Mouse (Mus musculus): ENCODE results near the gene Nmnat2. TPM values are rescaled to one million over a fixed set of nuclear protein-coding genes. Genes with fewer than 3 reads are reported as not detected.

The Nmnat2 gene
- polyA plus RNA-seq, 1 experiment from 2014 or later = 11.7 TPM

- no peak for DNase-seq (ENCODE audit: low spot score)
- 92% methylated on average over 5 of the region's 5 CpGs for WGBS
- no peak overlapping the region for H3K4me2 ChIP-seq (ENCODE audit: low read depth, low read length, severe bottlenecking)
- H3K4me3 ChIP-seq (ENCODE audit: low read depth, low read length) = no peak overlapping the region
- no peak for ATAC-seq (replicated peaks; ENCODE audit: low FRiP score)
- no peak overlapping the region for H3K9ac ChIP-seq (ENCODE audit: low read length)
- no peaks in the 10 kb centered on the region for H3K27me3 ChIP-seq (ENCODE audit: control insufficient read depth, insufficient read depth, low read length)
- H3K27ac ChIP-seq (ENCODE audit: low read depth, low read length) = no peak overlapping the region
- no peaks in the 10 kb centered on the region for H3K36me3 ChIP-seq (ENCODE audit: control insufficient read depth, insufficient read depth, low read length)
- no peaks in the 10 kb centered on the region for H3K9me3 ChIP-seq (ENCODE audit: control insufficient read depth, low read length)
- no peaks in the 10 kb centered on the region for H3K4me1 ChIP-seq (replicated peaks; ENCODE audit: control insufficient read depth, insufficient read depth, low read length)
Observed at GRCm38 (mm10) chr1:152936365-152936764, 18.4 kb upstream of the Nmnat2 start.

- WGBS = 46% methylated on average over 4 of the region's 4 CpGs
- no peaks in the 10 kb centered on the region for H3K4me1 ChIP-seq (replicated peaks; ENCODE audit: control insufficient read depth, insufficient read depth, low read length)
- H3K4me3 ChIP-seq (ENCODE audit: low read depth, low read length) = no peak overlapping the region
- H3K27ac ChIP-seq (ENCODE audit: low read depth, low read length) = no peak overlapping the region
- H3K4me2 ChIP-seq (ENCODE audit: low read depth, low read length, severe bottlenecking) = no peak overlapping the region
- H3K36me3 ChIP-seq (ENCODE audit: control insufficient read depth, insufficient read depth, low read length) = no peaks in the 10 kb centered on the region
- H3K27me3 ChIP-seq (ENCODE audit: control insufficient read depth, insufficient read depth, low read length) = no peaks in the 10 kb centered on the region
- ATAC-seq (replicated peaks; ENCODE audit: low FRiP score) = no peak
- DNase-seq (ENCODE audit: low spot score) = no peak
- no peak overlapping the region for H3K9ac ChIP-seq (ENCODE audit: low read length)
- no peaks in the 10 kb centered on the region for H3K9me3 ChIP-seq (ENCODE audit: control insufficient read depth, low read length)
Observed at GRCm38 (mm10) chr1:152942977-152943376, 11.8 kb upstream of the Nmnat2 start.

GRCm38 (mm10) chr1:152954167-152954566, 626 bp upstream of the Nmnat2 start:
- H3K27me3 ChIP-seq (ENCODE audit: control insufficient read depth, insufficient read depth, low read length) = peaks cover 26% of the 10 kb centered on the region
- no peak overlapping the region for H3K4me3 ChIP-seq (ENCODE audit: low read depth, low read length)
- WGBS = 82% methylated on average over 5 of the region's 5 CpGs
- H3K4me1 ChIP-seq (replicated peaks; ENCODE audit: control insufficient read depth, insufficient read depth, low read length) = peaks cover 8% of the 10 kb centered on the region; the same call in 1 of the 2 replicates
- no peaks in the 10 kb centered on the region for H3K9me3 ChIP-seq (ENCODE audit: control insufficient read depth, low read length)
- H3K27ac ChIP-seq (ENCODE audit: low read depth, low read length) = no peak overlapping the region
- no peak overlapping the region for H3K9ac ChIP-seq (ENCODE audit: low read length)
- no peaks in the 10 kb centered on the region for H3K36me3 ChIP-seq (ENCODE audit: control insufficient read depth, insufficient read depth, low read length)
- ATAC-seq (replicated peaks; ENCODE audit: low FRiP score) = no peak
- no peak overlapping the region for H3K4me2 ChIP-seq (ENCODE audit: low read depth, low read length, severe bottlenecking)
- DNase-seq (ENCODE audit: low spot score) = no peak

- peak; percentile 65 for DNase-seq (ENCODE audit: low spot score)
- Histone ChIP-seq H3K4me3 (ENCODE audit: low read depth, low read length) (peak overlapping the region; percentile 49), H3K4me1 (replicated peaks; ENCODE audit: control insufficient read depth, insufficient read depth, low read length) (peaks cover 8% of the 10 kb centered on the region; the same call in 1 of the 2 replicates), H3K36me3 (ENCODE audit: control insufficient read depth, insufficient read depth, low read length) (no peaks in the 10 kb centered on the region), H3K9ac (ENCODE audit: low read length) (peak overlapping the region; percentile 3; the same call in 1 of the 2 replicates), H3K9me3 (ENCODE audit: control insufficient read depth, low read length) (no peaks in the 10 kb centered on the region), H3K4me2 (ENCODE audit: low read depth, low read length, severe bottlenecking) (peak overlapping the region; percentile 94), H3K27ac (ENCODE audit: low read depth, low read length) (no peak overlapping the region), H3K27me3 (ENCODE audit: control insufficient read depth, insufficient read depth, low read length) (peaks cover 26% of the 10 kb centered on the region)
- peak; percentile 64 for ATAC-seq (replicated peaks; ENCODE audit: low FRiP score)
- 1% methylated on average over 40 of the region's 40 CpGs for WGBS
Observed at GRCm38 (mm10) chr1:152955564-152956211, 895 bp downstream of the Nmnat2 start.

DNA sequence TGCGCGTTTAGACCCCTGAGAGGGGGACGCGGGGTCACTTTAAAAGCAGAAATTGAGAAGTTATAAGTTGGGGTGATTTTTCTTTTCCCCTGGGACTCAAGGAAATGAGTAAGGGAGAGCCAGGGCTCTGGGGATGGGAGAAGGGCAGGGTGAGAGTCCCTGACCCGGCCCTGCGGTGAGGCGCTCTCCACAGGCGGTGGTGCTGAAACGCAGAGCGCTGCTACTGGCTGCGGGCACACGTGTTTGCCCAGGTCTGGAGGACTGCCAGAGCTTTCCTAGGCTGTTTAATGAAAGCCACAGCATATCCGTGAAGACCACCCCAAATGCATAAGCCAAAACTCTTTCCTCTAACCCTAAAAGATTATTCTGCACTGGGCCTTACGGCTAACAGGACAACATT, 1.4 kb downstream of the Nmnat2 start:
- H3K4me3 ChIP-seq (ENCODE audit: low read depth, low read length) = peak overlapping the region; percentile 49
- 5% methylated on average over 14 of the region's 14 CpGs for WGBS
- no peak overlapping the region for H3K27ac ChIP-seq (ENCODE audit: low read depth, low read length)
- no peaks in the 10 kb centered on the region for H3K9me3 ChIP-seq (ENCODE audit: control insufficient read depth, low read length)
- no peak for ATAC-seq (replicated peaks; ENCODE audit: low FRiP score)
- peaks cover 8% of the 10 kb centered on the region; the same call in 1 of the 2 replicates for H3K4me1 ChIP-seq (replicated peaks; ENCODE audit: control insufficient read depth, insufficient read depth, low read length)
- peak overlapping the region; percentile 94 for H3K4me2 ChIP-seq (ENCODE audit: low read depth, low read length, severe bottlenecking)
- DNase-seq (ENCODE audit: low spot score) = peak; percentile 85
- no peaks in the 10 kb centered on the region for H3K36me3 ChIP-seq (ENCODE audit: control insufficient read depth, insufficient read depth, low read length)
- H3K9ac ChIP-seq (ENCODE audit: low read length) = 0 out of 2 replicates have a peak overlapping the region, but pooled peaks have one; percentile 3
- peaks cover 26% of the 10 kb centered on the region for H3K27me3 ChIP-seq (ENCODE audit: control insufficient read depth, insufficient read depth, low read length)

DNA sequence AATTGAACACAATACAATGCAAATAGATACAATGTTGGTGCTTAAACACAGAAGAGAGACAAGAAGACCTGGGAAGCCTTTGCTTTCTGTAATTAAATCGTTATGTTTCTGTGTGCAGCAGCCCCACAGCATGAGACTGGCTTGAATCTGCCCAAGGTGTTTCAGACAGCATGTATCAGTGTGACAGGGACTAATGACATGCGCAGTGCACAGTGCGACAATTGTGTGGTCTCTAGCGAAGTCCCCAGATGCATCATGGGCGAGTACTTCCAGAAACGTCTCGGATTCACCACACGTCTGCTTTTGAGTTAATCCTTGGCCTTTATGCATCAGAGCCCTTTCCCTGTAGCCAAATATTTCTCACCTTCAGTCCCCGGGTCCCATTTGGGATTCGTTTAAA, 9.6 kb downstream of the Nmnat2 start:
- Histone ChIP-seq H3K4me3 (ENCODE audit: low read depth, low read length) (no peak overlapping the region), H3K4me2 (ENCODE audit: low read depth, low read length, severe bottlenecking) (no peak overlapping the region), H3K36me3 (ENCODE audit: control insufficient read depth, insufficient read depth, low read length) (no peaks in the 10 kb centered on the region), H3K4me1 (replicated peaks; ENCODE audit: control insufficient read depth, insufficient read depth, low read length) (no peaks in the 10 kb centered on the region), H3K9me3 (ENCODE audit: control insufficient read depth, low read length) (no peaks in the 10 kb centered on the region), H3K9ac (ENCODE audit: low read length) (no peak overlapping the region), H3K27ac (ENCODE audit: low read depth, low read length) (no peak overlapping the region), H3K27me3 (ENCODE audit: control insufficient read depth, insufficient read depth, low read length) (no peaks in the 10 kb centered on the region)
- ATAC-seq (replicated peaks; ENCODE audit: low FRiP score) (no peak), DNase-seq (ENCODE audit: low spot score) (no peak)
- WGBS = 73% methylated on average over 10 of the region's 10 CpGs

DNA sequence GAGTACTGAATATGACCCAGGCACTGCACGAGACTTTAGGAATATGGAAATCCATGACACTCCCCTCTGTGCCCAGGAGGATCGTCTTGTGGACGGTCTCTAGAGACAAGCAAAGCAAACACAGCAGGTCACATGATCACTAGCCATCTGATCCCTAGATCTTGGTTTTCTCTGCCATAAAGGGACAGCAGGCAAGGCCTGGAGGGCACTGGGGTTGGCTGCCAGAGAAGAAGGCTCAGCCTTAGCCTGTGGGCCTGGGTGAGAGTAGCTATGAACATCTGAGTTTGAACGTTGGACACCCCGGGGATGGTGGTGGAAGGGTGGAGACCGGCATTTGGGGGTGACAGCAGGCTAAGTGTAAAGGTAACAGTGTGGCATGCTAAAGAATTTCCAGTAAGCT, 11.4 kb downstream of the Nmnat2 start:
- DNase-seq (ENCODE audit: low spot score) (no peak), ATAC-seq (replicated peaks; ENCODE audit: low FRiP score) (no peak)
- Histone ChIP-seq H3K36me3 (ENCODE audit: control insufficient read depth, insufficient read depth, low read length) (no peaks in the 10 kb centered on the region), H3K4me1 (replicated peaks; ENCODE audit: control insufficient read depth, insufficient read depth, low read length) (no peaks in the 10 kb centered on the region), H3K27ac (ENCODE audit: low read depth, low read length) (no peak overlapping the region), H3K4me3 (ENCODE audit: low read depth, low read length) (no peak overlapping the region), H3K4me2 (ENCODE audit: low read depth, low read length, severe bottlenecking) (no peak overlapping the region), H3K27me3 (ENCODE audit: control insufficient read depth, insufficient read depth, low read length) (no peaks in the 10 kb centered on the region), H3K9ac (ENCODE audit: low read length) (no peak overlapping the region), H3K9me3 (ENCODE audit: control insufficient read depth, low read length) (no peaks in the 10 kb centered on the region)
- WGBS = 81% methylated on average over 6 of the region's 6 CpGs

GRCm38 (mm10) chr1:152966686-152967085, 11.9 kb downstream of the Nmnat2 start:
- Histone ChIP-seq H3K36me3 (ENCODE audit: control insufficient read depth, insufficient read depth, low read length) (no peaks in the 10 kb centered on the region), H3K27ac (ENCODE audit: low read depth, low read length) (no peak overlapping the region), H3K9ac (ENCODE audit: low read length) (no peak overlapping the region), H3K4me2 (ENCODE audit: low read depth, low read length, severe bottlenecking) (no peak overlapping the region), H3K27me3 (ENCODE audit: control insufficient read depth, insufficient read depth, low read length) (no peaks in the 10 kb centered on the region), H3K4me3 (ENCODE audit: low read depth, low read length) (no peak overlapping the region), H3K9me3 (ENCODE audit: control insufficient read depth, low read length) (no peaks in the 10 kb centered on the region), H3K4me1 (replicated peaks; ENCODE audit: control insufficient read depth, insufficient read depth, low read length) (no peaks in the 10 kb centered on the region)
- 81% methylated on average over 2 of the region's 2 CpGs for WGBS
- no peak for ATAC-seq (replicated peaks; ENCODE audit: low FRiP score)
- DNase-seq (ENCODE audit: low spot score) = no peak

- H3K4me2 ChIP-seq (ENCODE audit: low read depth, low read length, severe bottlenecking) = no peak overlapping the region
- WGBS = 77% methylated on average over 4 of the region's 4 CpGs
- H3K27me3 ChIP-seq (ENCODE audit: control insufficient read depth, insufficient read depth, low read length) = no peaks in the 10 kb centered on the region
- H3K9ac ChIP-seq (ENCODE audit: low read length) = no peak overlapping the region
- no peaks in the 10 kb centered on the region for H3K36me3 ChIP-seq (ENCODE audit: control insufficient read depth, insufficient read depth, low read length)
- ATAC-seq (replicated peaks; ENCODE audit: low FRiP score) (no peak), DNase-seq (ENCODE audit: low spot score) (no peak)
- H3K27ac ChIP-seq (ENCODE audit: low read depth, low read length) = no peak overlapping the region
- H3K9me3 ChIP-seq (ENCODE audit: control insufficient read depth, low read length) = no peaks in the 10 kb centered on the region
- H3K4me1 ChIP-seq (replicated peaks; ENCODE audit: control insufficient read depth, insufficient read depth, low read length) = peaks cover 2% of the 10 kb centered on the region; the same call in 1 of the 2 replicates
- no peak overlapping the region for H3K4me3 ChIP-seq (ENCODE audit: low read depth, low read length)
Observed at GRCm38 (mm10) chr1:152969081-152969480, 14.3 kb downstream of the Nmnat2 start.

All from forebrain, embryonic 11.5 days (tissue).